Mouse (Mus musculus) ovary, postnatal 14 days (tissue): ENCODE results near the gene Ubxn11.
"Not testable (repeated sequence)": the region's sequence is repeated elsewhere in the genome, so short reads cannot be mapped to it uniquely, and the experiment has no call there.

Source experiments
- DNase-seq: peaks from one replicate; pipeline ENCODE4 v3.0.0; 2022; ENCODE audit warnings: low spot score

Gene Ubxn11

GRCm38 (mm10) chr4:134144297-134144696 lies 41.9 kb downstream of the Ubxn11 start:
- not testable (repeated sequence) for DNase-seq

GRCm38 (mm10) chr4:134149389-134149788 lies 47.0 kb downstream of the Ubxn11 start:
- no peak for DNase-seq

GRCm38 (mm10) chr4:134152112-134152511 lies 49.7 kb downstream of the Ubxn11 start:
- DNase-seq, result no peak

GRCm38 (mm10) chr4:134153656-134154055 lies 51.3 kb downstream of the Ubxn11 start:
- no peak for DNase-seq

GRCm38 (mm10) chr4:134154354-134154753 lies 52.0 kb downstream of the Ubxn11 start:
- no peak for DNase-seq

GRCm38 (mm10) chr4:134155531-134155930 lies 53.2 kb downstream of the Ubxn11 start:
- no peak for DNase-seq

GRCm38 (mm10) chr4:134155961-134156465 lies 53.6 kb downstream of the Ubxn11 start:
- no peak for DNase-seq

GRCm38 (mm10) chr4:134156744-134157143 lies 54.4 kb downstream of the Ubxn11 start:
- no peak for DNase-seq

GRCm38 (mm10) chr4:134157558-134157957 lies 55.2 kb downstream of the Ubxn11 start:
- DNase-seq, result no peak

GRCm38 (mm10) chr4:134158774-134159173 lies 56.4 kb downstream of the Ubxn11 start:
- DNase-seq, result no peak

- peak; percentile 13 for DNase-seq
Measured at GRCm38 (mm10) chr4:134160071-134160470, 57.7 kb downstream of the Ubxn11 start.

GRCm38 (mm10) chr4:134164591-134164990 lies 62.2 kb downstream of the Ubxn11 start:
- DNase-seq, result no peak

- no peak for DNase-seq
Measured at GRCm38 (mm10) chr4:134165024-134165423, 62.7 kb downstream of the Ubxn11 start.

GRCm38 (mm10) chr4:134165548-134166465 lies 63.4 kb downstream of the Ubxn11 start:
- DNase-seq, result no peak

GRCm38 (mm10) chr4:134166906-134167305 lies 64.5 kb downstream of the Ubxn11 start:
- DNase-seq, result no peak

GRCm38 (mm10) chr4:134172391-134172790 lies 70.0 kb downstream of the Ubxn11 start:
- DNase-seq, result no peak
